Mouse (Mus musculus): ENCODE data around the gene Mbd3. TPM values are rescaled to one million over a fixed set of nuclear protein-coding genes. Genes with fewer than 3 reads are reported as not detected.

Gene Mbd3
- polyA plus RNA-seq, 1 experiment from 2014 or later, result 81.1 TPM

GRCm38 (mm10) chr10:80442989-80443388, 43.6 kb upstream of the Mbd3 start:
- Histone ChIP-seq H3K4me2 (replicated peaks; ENCODE audit: low read depth) (no peak overlapping the region), H3K27ac (replicated peaks) (no peak overlapping the region), H3K4me3 (ENCODE audit: low read depth, low read length) (no peak overlapping the region), H3K36me3 (ENCODE audit: control insufficient read depth, insufficient read depth, low read length) (no peaks in the 10 kb centered on the region), H3K9me3 (ENCODE audit: control insufficient read depth, low read length) (no peaks in the 10 kb centered on the region), H3K4me1 (replicated peaks; ENCODE audit: control insufficient read depth, insufficient read depth) (no peaks in the 10 kb centered on the region), H3K9ac (ENCODE audit: low read length) (no peak overlapping the region), H3K27me3 (ENCODE audit: control insufficient read depth, insufficient read depth, low read length) (no peaks in the 10 kb centered on the region)
- 57% methylated on average over 2 of the region's 2 CpGs for WGBS
- ATAC-seq (ENCODE audit: low FRiP score, low TSS enrichment) (no peak), DNase-seq (ENCODE audit: low spot score) (no peak)
- TF ChIP-seq CTCF (IDR thresholded peaks at IDR 0.05; ENCODE audit: low read depth), result no peak
- TF ChIP-seq EP300 (optimal IDR thresholded peaks at IDR 0.05), result no peak

DNA sequence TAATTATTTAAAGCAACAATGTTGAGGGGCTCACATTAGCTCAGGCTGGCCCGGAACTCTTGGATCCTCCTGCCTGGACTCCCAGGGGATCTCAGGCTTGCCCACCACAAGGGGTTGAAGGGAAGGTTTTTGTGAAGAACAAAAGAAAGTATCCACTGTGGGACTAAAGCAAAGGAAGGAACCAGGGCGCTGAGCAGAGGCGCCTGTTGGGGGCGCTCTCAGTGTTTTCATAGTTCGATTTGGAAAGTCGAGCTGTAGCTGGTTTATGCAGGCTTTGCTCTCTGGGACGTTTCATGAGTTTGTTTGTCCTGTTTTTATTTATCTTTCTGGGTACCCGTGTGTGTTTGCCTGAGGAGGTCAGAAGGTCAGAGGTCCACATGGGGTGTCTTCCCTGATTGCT, 42.2 kb upstream of the Mbd3 start:
- H3K27ac ChIP-seq (replicated peaks), result no peak overlapping the region
- no peak overlapping the region for H3K4me2 ChIP-seq (replicated peaks; ENCODE audit: low read depth)
- no peak overlapping the region for H3K4me3 ChIP-seq (ENCODE audit: low read depth, low read length)
- 61% methylated on average over 8 of the region's 8 CpGs for WGBS
- DNase-seq (ENCODE audit: low spot score) (no peak), ATAC-seq (ENCODE audit: low FRiP score, low TSS enrichment) (no peak)
- no peak for TF ChIP-seq EP300 (optimal IDR thresholded peaks at IDR 0.05)
- TF ChIP-seq CTCF (IDR thresholded peaks at IDR 0.05; ENCODE audit: low read depth), result 0 out of 2 replicates have a peak, but pooled peaks have one; percentile 9
- no peaks in the 10 kb centered on the region for H3K9me3 ChIP-seq (ENCODE audit: control insufficient read depth, low read length)
- H3K4me1 ChIP-seq (replicated peaks; ENCODE audit: control insufficient read depth, insufficient read depth), result no peaks in the 10 kb centered on the region
- H3K9ac ChIP-seq (ENCODE audit: low read length), result no peak overlapping the region
- H3K36me3 ChIP-seq (ENCODE audit: control insufficient read depth, insufficient read depth, low read length), result no peaks in the 10 kb centered on the region
- H3K27me3 ChIP-seq (ENCODE audit: control insufficient read depth, insufficient read depth, low read length), result no peaks in the 10 kb centered on the region

- TF ChIP-seq EP300 (optimal IDR thresholded peaks at IDR 0.05) (no peak), CTCF (IDR thresholded peaks at IDR 0.05; ENCODE audit: low read depth) (no peak)
- H3K4me3 ChIP-seq (ENCODE audit: low read depth, low read length), result no peak overlapping the region
- 0 out of 2 replicates have a peak, but pooled peaks cover 6% of the 10 kb centered on the region for H3K4me1 ChIP-seq (replicated peaks; ENCODE audit: control insufficient read depth, insufficient read depth)
- no peaks in the 10 kb centered on the region for H3K36me3 ChIP-seq (ENCODE audit: control insufficient read depth, insufficient read depth, low read length)
- DNase-seq (ENCODE audit: low spot score) (no peak), ATAC-seq (ENCODE audit: low FRiP score, low TSS enrichment) (no peak)
- H3K4me2 ChIP-seq (replicated peaks; ENCODE audit: low read depth), result no peak overlapping the region
- no peaks in the 10 kb centered on the region for H3K9me3 ChIP-seq (ENCODE audit: control insufficient read depth, low read length)
- no peak overlapping the region for H3K27ac ChIP-seq (replicated peaks)
- H3K9ac ChIP-seq (ENCODE audit: low read length), result no peak overlapping the region
- H3K27me3 ChIP-seq (ENCODE audit: control insufficient read depth, insufficient read depth, low read length), result no peaks in the 10 kb centered on the region
These were observed 40.7 kb upstream of the Mbd3 start for GRCm38 (mm10) chr10:80440031-80440430.

DNA sequence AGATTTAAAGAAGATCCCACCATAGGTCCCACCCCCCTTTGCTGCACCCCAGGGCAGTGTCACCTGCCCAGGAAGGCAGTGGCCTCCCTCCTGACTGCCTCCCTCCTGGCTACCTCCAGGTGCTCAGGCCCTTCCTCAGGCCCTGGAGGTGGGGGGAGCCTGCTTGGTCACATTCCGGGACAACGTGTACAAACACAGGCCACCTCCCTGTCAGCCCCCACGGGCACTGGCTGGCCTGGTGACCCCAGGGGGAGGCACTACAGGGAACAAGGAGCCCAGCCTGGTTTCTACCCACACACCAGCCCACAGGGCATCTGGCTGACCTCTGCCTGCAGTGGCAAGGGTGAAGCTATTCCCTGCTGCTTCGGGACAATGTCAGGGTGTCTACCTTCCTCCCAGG, 38.6 kb upstream of the Mbd3 start:
- Histone ChIP-seq H3K4me2 (replicated peaks; ENCODE audit: low read depth) (no peak overlapping the region), H3K4me1 (replicated peaks; ENCODE audit: control insufficient read depth, insufficient read depth) (peaks cover 6% of the 10 kb centered on the region; the same call in 1 of the 2 replicates), H3K27me3 (ENCODE audit: control insufficient read depth, insufficient read depth, low read length) (no peaks in the 10 kb centered on the region), H3K27ac (replicated peaks) (no peak overlapping the region), H3K4me3 (ENCODE audit: low read depth, low read length) (no peak overlapping the region), H3K9ac (ENCODE audit: low read length) (no peak overlapping the region), H3K9me3 (ENCODE audit: control insufficient read depth, low read length) (no peaks in the 10 kb centered on the region), H3K36me3 (ENCODE audit: control insufficient read depth, insufficient read depth, low read length) (no peaks in the 10 kb centered on the region)
- 42% methylated on average over 4 of the region's 4 CpGs for WGBS
- no peak for ATAC-seq (ENCODE audit: low FRiP score, low TSS enrichment)
- peak; percentile 65 for DNase-seq (ENCODE audit: low spot score)
- TF ChIP-seq EP300 (optimal IDR thresholded peaks at IDR 0.05) (no peak), CTCF (IDR thresholded peaks at IDR 0.05; ENCODE audit: low read depth) (no peak)

- no peaks in the 10 kb centered on the region for H3K36me3 ChIP-seq (ENCODE audit: control insufficient read depth, insufficient read depth, low read length)
- no peaks in the 10 kb centered on the region for H3K9me3 ChIP-seq (ENCODE audit: control insufficient read depth, low read length)
- no peak for TF ChIP-seq EP300 (optimal IDR thresholded peaks at IDR 0.05)
- no peak for TF ChIP-seq CTCF (IDR thresholded peaks at IDR 0.05; ENCODE audit: low read depth)
- WGBS, result 7% methylated on average over 9 of the region's 9 CpGs
- H3K4me3 ChIP-seq (ENCODE audit: low read depth, low read length), result no peak overlapping the region
- DNase-seq (ENCODE audit: low spot score) (peak; percentile 73), ATAC-seq (ENCODE audit: low FRiP score, low TSS enrichment) (no peak)
- 0 out of 2 replicates have a peak overlapping the region, but pooled peaks have one; percentile 18 for H3K9ac ChIP-seq (ENCODE audit: low read length)
- peaks cover 6% of the 10 kb centered on the region; the same call in 1 of the 2 replicates for H3K4me1 ChIP-seq (replicated peaks; ENCODE audit: control insufficient read depth, insufficient read depth)
- no peaks in the 10 kb centered on the region for H3K27me3 ChIP-seq (ENCODE audit: control insufficient read depth, insufficient read depth, low read length)
- peak overlapping the region; percentile 87 for H3K27ac ChIP-seq (replicated peaks)
- peak overlapping the region; percentile 34 for H3K4me2 ChIP-seq (replicated peaks; ENCODE audit: low read depth)
These were observed 36.9 kb upstream of the Mbd3 start for GRCm38 (mm10) chr10:80436276-80436675.

DNA sequence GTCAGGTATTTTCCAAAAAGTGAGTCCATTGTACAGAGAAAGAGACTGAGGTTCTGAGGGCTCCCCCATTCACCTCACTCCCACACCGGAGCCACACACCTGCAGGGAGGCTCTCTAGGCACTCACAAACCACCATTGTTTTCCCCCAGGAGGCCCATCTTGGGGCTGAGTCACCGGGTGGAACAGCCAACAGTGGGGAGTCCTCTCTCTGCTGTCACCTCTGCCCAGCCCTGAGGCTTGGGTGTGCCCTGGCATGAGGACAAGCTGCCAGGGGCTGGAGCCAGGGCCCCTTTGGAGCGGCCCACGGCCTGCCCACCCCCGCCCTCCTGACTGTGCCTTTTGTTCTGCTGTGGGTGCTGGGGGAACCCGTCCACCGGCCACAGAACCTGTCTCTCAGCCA, 36.4 kb upstream of the Mbd3 start:
- peak overlapping the region; percentile 87 for H3K27ac ChIP-seq (replicated peaks)
- DNase-seq (ENCODE audit: low spot score), result peak; percentile 91
- TF ChIP-seq EP300 (optimal IDR thresholded peaks at IDR 0.05) (peak; percentile 55), CTCF (IDR thresholded peaks at IDR 0.05; ENCODE audit: low read depth) (no peak)
- peak overlapping the region; percentile 34 for H3K4me2 ChIP-seq (replicated peaks; ENCODE audit: low read depth)
- no peaks in the 10 kb centered on the region for H3K27me3 ChIP-seq (ENCODE audit: control insufficient read depth, insufficient read depth, low read length)
- H3K9me3 ChIP-seq (ENCODE audit: control insufficient read depth, low read length), result no peaks in the 10 kb centered on the region
- no peaks in the 10 kb centered on the region for H3K36me3 ChIP-seq (ENCODE audit: control insufficient read depth, insufficient read depth, low read length)
- peak; percentile 66 for ATAC-seq (ENCODE audit: low FRiP score, low TSS enrichment)
- no peak overlapping the region for H3K4me3 ChIP-seq (ENCODE audit: low read depth, low read length)
- peak overlapping the region; percentile 18; the same call in 1 of the 2 replicates for H3K9ac ChIP-seq (ENCODE audit: low read length)
- WGBS, result 25% methylated on average over 7 of the region's 7 CpGs
- peaks cover 6% of the 10 kb centered on the region; the same call in 1 of the 2 replicates for H3K4me1 ChIP-seq (replicated peaks; ENCODE audit: control insufficient read depth, insufficient read depth)

Data from stomach, postnatal 0 days (tissue).